Mouse (Mus musculus) midbrain, embryonic 14.5 days (tissue): ENCODE results near the gene Kcnj10. TPM values are rescaled to one million over a fixed set of nuclear protein-coding genes. Genes with fewer than 3 reads are reported as not detected.

ENCODE experiments used
- ATAC-seq: fragments of 200-750 bp; cut with Nextera tagmentation; 2 replicates; pipeline ENCODE4 v1.8.0; 2017; ENCODE audit warnings: moderate number of reproducible peaks, moderate library complexity; ENCODE audit not compliant: low FRiP score, low TSS enrichment
- DNase-seq: peaks from one replicate; pipeline ENCODE4 v3.0.0-alpha.2; 2015
- H3K27ac ChIP-seq: fragments of 300-500 bp; sonication (generic); replicated peaks from 2 replicates; pipeline ENCODE4 v1.5.1; 2014; ENCODE audit warnings: mild to moderate bottlenecking, low read depth, low read length, moderate library complexity
- H3K27me3 ChIP-seq: fragments of 300-500 bp; sonication (generic); 2 replicates; pipeline ENCODE4 v1.6.1; 2014; ENCODE audit warnings: low read length, control low read depth, mixed read lengths; ENCODE audit not compliant: control insufficient read depth, insufficient read depth
- H3K36me3 ChIP-seq: fragments of 300-500 bp; sonication (generic); 2 replicates; pipeline ENCODE4 v1.6.1; 2014; ENCODE audit warnings: low read length, control low read depth; ENCODE audit not compliant: control insufficient read depth, insufficient read depth
- H3K4me1 ChIP-seq: fragments of 300-500 bp; sonication (generic); 2 replicates; pipeline ENCODE4 v1.6.1; 2014; ENCODE audit warnings: mild to moderate bottlenecking, antibody characterized with exemption, low read length, control low read depth; ENCODE audit not compliant: control insufficient read depth, insufficient read depth
- H3K4me2 ChIP-seq: fragments of 300-500 bp; sonication (generic); 2 replicates; pipeline ENCODE4 v1.6.1; 2014; ENCODE audit warnings: mild to moderate bottlenecking, low read length, moderate library complexity
- H3K4me3 ChIP-seq: fragments of 300-500 bp; sonication (generic); replicated peaks from 2 replicates; pipeline ENCODE4 v1.5.1; 2014; ENCODE audit warnings: low read depth, low read length
- H3K9ac ChIP-seq: fragments of 300-500 bp; sonication (generic); replicated peaks from 2 replicates; pipeline ENCODE4 v1.6.1; 2014; ENCODE audit warnings: mild to moderate bottlenecking, low read length, moderate library complexity
- H3K9me3 ChIP-seq: fragments of 300-500 bp; sonication (generic); 2 replicates; pipeline ENCODE4 v1.6.1; 2016; ENCODE audit warnings: low read length, control low read depth, mixed read lengths; ENCODE audit not compliant: control insufficient read depth
- WGBS: fragments of 180-500 bp; shearing (Covaris S2); extraction: QIAGEN DNeasy Blood & Tissue Kit; methylation state at CpG from one replicate; pipeline ENCODE4 v1.1.7; 2014; 5-methylcytosine and 5-hydroxymethylcytosine counted together
- polyA plus RNA-seq: library from polyadenylated mRNA; unstranded; fragments of >200 nt; fragmentation: Nextera tagmentation; extraction: Ambion mirVana; gene quantifications from 2 replicates; pipeline ENCODE4 v1.2.1, GENCODE M21; 2014

Kcnj10 gene
- polyA plus RNA-seq, 1 experiment from 2014 or later = 1.5 TPM

GRCm38 (mm10) chr1:172317431-172317830, 23.6 kb upstream of the Kcnj10 start:
- ATAC-seq (no peak), DNase-seq (no peak)
- Histone ChIP-seq H3K9ac (no peak overlapping the region), H3K9me3 (no peaks in the 10 kb centered on the region), H3K4me3 (no peak overlapping the region), H3K4me2 (no peak overlapping the region; the same call in 1 of the 2 replicates), H3K27ac (no peak overlapping the region; the same call in 1 of the 2 replicates), H3K36me3 (peaks cover 12% of the 10 kb centered on the region; the same call in 1 of the 2 replicates), H3K4me1 (peaks cover 24% of the 10 kb centered on the region; the same call in 1 of the 2 replicates), H3K27me3 (no peaks in the 10 kb centered on the region)
- 60% methylated on average over 18 of the region's 18 CpGs for WGBS

DNA sequence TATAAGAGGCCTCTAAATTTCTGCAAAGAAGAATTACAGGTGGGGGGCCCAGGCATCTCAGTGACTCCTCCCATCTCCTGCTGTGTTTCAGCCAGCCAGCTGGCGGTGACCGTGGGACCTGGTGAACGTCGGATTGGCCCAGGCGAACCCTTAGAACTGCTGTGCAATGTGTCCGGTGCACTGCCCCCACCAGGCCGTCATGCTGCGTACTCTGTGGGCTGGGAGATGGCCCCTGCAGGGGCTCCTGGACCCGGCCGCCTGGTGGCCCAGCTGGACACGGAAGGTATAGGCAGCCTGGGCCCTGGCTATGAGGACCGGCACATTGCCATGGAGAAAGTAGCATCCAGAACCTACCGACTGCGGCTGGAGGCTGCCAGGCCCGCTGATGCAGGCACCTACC, 23.1 kb upstream of the Kcnj10 start:
- Histone ChIP-seq H3K9ac (no peak overlapping the region), H3K4me1 (peaks cover 20% of the 10 kb centered on the region)
- WGBS = 58% methylated on average over 15 of the region's 15 CpGs

DNA sequence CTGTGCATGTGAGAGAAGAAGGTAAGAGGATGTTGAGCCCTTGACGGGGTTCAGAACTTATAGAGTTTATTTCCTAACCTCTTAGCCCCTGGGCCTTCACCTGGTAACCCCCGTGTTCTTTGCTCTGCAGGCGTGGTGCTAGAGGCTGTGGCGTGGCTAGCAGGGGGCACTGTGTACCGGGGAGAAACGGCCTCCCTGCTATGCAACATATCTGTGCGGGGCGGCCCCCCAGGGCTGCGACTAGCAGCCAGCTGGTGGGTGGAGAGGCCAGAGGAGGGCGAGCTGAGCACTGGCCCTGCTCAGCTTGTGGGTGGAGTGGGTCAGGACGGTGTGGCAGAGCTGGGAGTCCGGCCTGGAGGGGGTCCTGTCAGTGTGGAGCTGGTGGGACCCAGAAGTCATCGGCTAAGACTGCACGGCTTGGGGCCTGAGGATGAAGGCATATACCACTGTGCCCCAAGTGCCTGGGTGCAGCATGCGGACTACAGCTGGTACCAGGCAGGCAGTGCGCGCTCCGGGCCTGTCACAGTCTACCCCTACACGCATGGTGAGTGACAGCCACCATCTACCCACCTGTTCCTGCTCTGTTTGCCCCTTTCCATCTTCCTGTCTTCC, 22.5 kb upstream of the Kcnj10 start:
- Histone ChIP-seq H3K9ac (no peak overlapping the region), H3K27ac (0 out of 2 replicates have a peak overlapping the region, but pooled peaks have one; percentile 32)

More for the DNA sequence above, 23.1 kb upstream of the Kcnj10 start:
- ATAC-seq = no peak
- Histone ChIP-seq H3K27me3 (no peaks in the 10 kb centered on the region), H3K4me3 (no peak overlapping the region), H3K9me3 (no peaks in the 10 kb centered on the region), H3K27ac (peak overlapping the region; percentile 32; the same call in 1 of the 2 replicates), H3K36me3 (peaks cover 12% of the 10 kb centered on the region; the same call in 1 of the 2 replicates), H3K4me2 (no peak overlapping the region)
- DNase-seq = no peak

DNA sequence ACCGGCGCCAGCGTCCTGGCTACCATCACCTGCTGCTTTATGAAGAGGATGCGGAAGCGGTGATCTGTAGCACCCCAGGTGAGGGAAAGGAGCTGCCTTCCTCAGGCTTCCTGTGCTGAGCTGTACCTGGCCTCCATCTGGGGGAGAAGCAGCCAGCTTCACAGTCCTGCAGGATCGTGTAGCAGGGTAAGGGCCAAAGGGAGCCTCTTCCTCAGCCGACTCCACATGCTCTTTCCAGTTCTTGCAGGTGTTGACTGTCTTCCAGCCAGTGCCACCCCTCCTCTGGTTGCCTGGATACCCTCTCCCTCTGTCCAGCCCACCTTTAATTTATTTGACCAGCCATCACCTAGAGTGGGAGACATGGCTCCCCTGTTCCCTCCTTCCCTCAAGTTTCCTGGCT, 21.7 kb upstream of the Kcnj10 start:
- ATAC-seq = no peak
- H3K36me3 ChIP-seq = peaks cover 12% of the 10 kb centered on the region; the same call in 1 of the 2 replicates
- H3K4me2 ChIP-seq = no peak overlapping the region
- H3K27me3 ChIP-seq = no peaks in the 10 kb centered on the region
- no peak overlapping the region for H3K9ac ChIP-seq
- no peak overlapping the region for H3K4me3 ChIP-seq
- DNase-seq = no peak
- H3K4me1 ChIP-seq = peaks cover 15% of the 10 kb centered on the region; the same call in 1 of the 2 replicates
- WGBS = 78% methylated on average over 7 of the region's 7 CpGs
- peak overlapping the region; percentile 61 for H3K27ac ChIP-seq
- H3K9me3 ChIP-seq = no peaks in the 10 kb centered on the region

More for the DNA sequence above, 22.5 kb upstream of the Kcnj10 start:
- Histone ChIP-seq H3K4me3 (no peak overlapping the region), H3K36me3 (peaks cover 12% of the 10 kb centered on the region; the same call in 1 of the 2 replicates), H3K4me2 (no peak overlapping the region), H3K27me3 (no peaks in the 10 kb centered on the region), H3K4me1 (peaks cover 18% of the 10 kb centered on the region), H3K9me3 (no peaks in the 10 kb centered on the region)
- WGBS = 79% methylated on average over 19 of the region's 19 CpGs
- DNase-seq = no peak
- no peak for ATAC-seq

- Histone ChIP-seq H3K36me3 (peaks cover 12% of the 10 kb centered on the region; the same call in 1 of the 2 replicates), H3K4me2 (no peak overlapping the region), H3K27ac (peak overlapping the region; percentile 61; the same call in 1 of the 2 replicates), H3K4me1 (peaks cover 13% of the 10 kb centered on the region; the same call in 1 of the 2 replicates), H3K4me3 (no peak overlapping the region), H3K27me3 (no peaks in the 10 kb centered on the region), H3K9me3 (no peaks in the 10 kb centered on the region), H3K9ac (no peak overlapping the region)
- ATAC-seq = peak; percentile 32; the same call in 1 of the 2 replicates
- DNase-seq = peak; percentile 50
- 23% methylated on average over 5 of the region's 5 CpGs for WGBS
Measured at GRCm38 (mm10) chr1:172319921-172320411, 21.0 kb upstream of the Kcnj10 start.

GRCm38 (mm10) chr1:172322725-172323124, 18.3 kb upstream of the Kcnj10 start:
- H3K4me1 ChIP-seq = peaks cover 16% of the 10 kb centered on the region; the same call in 1 of the 2 replicates

GRCm38 (mm10) chr1:172323298-172323697, 17.7 kb upstream of the Kcnj10 start:
- Histone ChIP-seq H3K4me1 (peaks cover 15% of the 10 kb centered on the region), H3K4me2 (no peak overlapping the region), H3K9ac (no peak overlapping the region), H3K27ac (no peak overlapping the region), H3K27me3 (peaks cover 13% of the 10 kb centered on the region), H3K4me3 (no peak overlapping the region), H3K36me3 (peaks cover 5% of the 10 kb centered on the region; the same call in 1 of the 2 replicates), H3K9me3 (no peaks in the 10 kb centered on the region)
- 11% methylated on average over 5 of the region's 5 CpGs for WGBS
- no peak for ATAC-seq
- DNase-seq = no peak

More at GRCm38 (mm10) chr1:172322725-172323124, 18.3 kb upstream of the Kcnj10 start:
- DNase-seq (no peak), ATAC-seq (no peak)
- Histone ChIP-seq H3K9ac (no peak overlapping the region), H3K27ac (no peak overlapping the region), H3K4me2 (no peak overlapping the region), H3K27me3 (peaks cover 13% of the 10 kb centered on the region), H3K36me3 (peaks cover 10% of the 10 kb centered on the region; the same call in 1 of the 2 replicates), H3K4me3 (no peak overlapping the region), H3K9me3 (no peaks in the 10 kb centered on the region)
- WGBS = 47% methylated on average over 13 of the region's 13 CpGs

GRCm38 (mm10) chr1:172323801-172324359, 17.1 kb upstream of the Kcnj10 start:
- ATAC-seq (no peak), DNase-seq (no peak)
- Histone ChIP-seq H3K4me3 (no peak overlapping the region), H3K27ac (no peak overlapping the region), H3K27me3 (peaks cover 13% of the 10 kb centered on the region), H3K4me1 (peaks cover 21% of the 10 kb centered on the region), H3K4me2 (no peak overlapping the region), H3K36me3 (no peaks in the 10 kb centered on the region; the same call in 1 of the 2 replicates), H3K9me3 (no peaks in the 10 kb centered on the region), H3K9ac (no peak overlapping the region)
- 52% methylated on average over 6 of the region's 6 CpGs for WGBS
